11 mouse cellular contexts compared by ENCODE assay signal in the genomic region with DNA sequence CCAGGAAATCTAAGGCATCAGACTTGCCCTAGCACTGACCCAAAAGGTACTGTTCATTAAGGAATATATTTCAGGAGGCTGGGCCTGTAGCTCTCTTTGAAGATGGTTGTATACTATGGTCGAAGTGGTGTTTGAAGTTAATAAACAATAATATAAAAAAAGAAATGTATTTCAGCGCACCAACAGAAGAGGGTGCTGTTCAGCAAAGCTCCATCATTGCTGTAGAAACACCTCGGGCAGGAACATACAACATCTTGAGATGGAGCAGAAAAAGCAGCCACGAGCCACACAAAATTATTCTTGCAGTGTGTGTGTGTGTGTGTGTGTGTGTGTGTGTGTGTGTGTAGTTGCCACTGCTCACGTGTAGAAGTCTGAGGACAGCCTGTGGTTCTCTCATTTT. TPM values are rescaled to one million over a fixed set of nuclear protein-coding genes. Genes with fewer than 3 reads are reported as not detected.
DNase-seq lines count a peak whose midpoint lies in the region; ATAC-seq and TF ChIP-seq lines count a peak whose summit lies in the region.
"Had no signal": no experiment of that assay in that cellular context is flagged by ENCODE, and none has a peak within 500 bp of the region (broad histone marks: within the 10 kb centered on the region; RNA-seq: fewer than 3 reads in every experiment).

No protein-coding gene starts in this region.

- H3K4me2 ChIP-seq in hindbrain, embryonic 12.5 days (replicated peaks), result no peak overlapping the region
- H3K4me2 ChIP-seq: embryonic facial prominence, embryonic 12.5 days; liver, embryonic 13.5 days had no signal

- H3K27me3 ChIP-seq in G1E (ENCODE audit: insufficient read depth, low read length), result 0 out of 2 replicates have a peak, but pooled peaks cover 2% of the 10 kb centered on the region
- H3K27me3 ChIP-seq in hindbrain, embryonic 12.5 days, result no peaks in the 10 kb centered on the region
- H3K27me3 ChIP-seq in midbrain, embryonic 10.5 days (ENCODE audit: low read depth, poor library complexity, severe bottlenecking), result no peaks in the 10 kb centered on the region
- H3K27me3 ChIP-seq: embryonic facial prominence, embryonic 12.5 days; liver, embryonic 13.5 days had no signal

- H3K9ac ChIP-seq in hindbrain, embryonic 12.5 days, result no peak overlapping the region
- H3K9ac ChIP-seq: embryonic facial prominence, embryonic 12.5 days; liver, embryonic 13.5 days had no signal

- TF ChIP-seq CTCF in layer of hippocampus, adult 2 months (conservative IDR thresholded peaks at IDR 0.05), result peak; percentile 74
- 0 out of 2 replicates have a peak, but pooled peaks have one; percentile 15 for TF ChIP-seq CTCF in G1E (IDR thresholded peaks at IDR 0.05; ENCODE audit: low read depth, low read length)

- WGBS in hindbrain, embryonic 12.5 days, result 67% methylated on average over 5 of the region's 5 CpGs
- WGBS in midbrain, embryonic 10.5 days, result 68% methylated on average over 5 of the region's 5 CpGs

- peak; percentile 54 for DNase-seq in CD4-positive, CD25-positive, alpha-beta regulatory T cell, adult 2 months (ENCODE audit: low read depth, low spot score)
- DNase-seq in layer of hippocampus, adult 2 months (ENCODE audit: low spot score in 2 of 2), result no peak
- DNase-seq in layer of hippocampus, postnatal 36 days, result no peak
- DNase-seq in G1E (ENCODE audit: low spot score), result no peak
- DNase-seq in midbrain, embryonic 10.5 days (ENCODE audit: low spot score), result no peak
- DNase-seq: liver, embryonic 13.5 days had no signal

- no peak overlapping the region for H3K4me3 ChIP-seq in layer of hippocampus, adult 2 months
- no peak overlapping the region for H3K4me3 ChIP-seq in G1E (ENCODE audit: low read depth, low read length)
- H3K4me3 ChIP-seq in hindbrain, embryonic 12.5 days, result no peak overlapping the region
- H3K4me3 ChIP-seq in midbrain, embryonic 10.5 days, result no peak overlapping the region
- H3K4me3 ChIP-seq: embryonic facial prominence, embryonic 12.5 days; hindbrain, embryonic 10.5 days; liver, embryonic 13.5 days had no signal

- no peaks in the 10 kb centered on the region for H3K36me3 ChIP-seq in G1E (replicated peaks)
- H3K36me3 ChIP-seq in hindbrain, embryonic 12.5 days, result no peaks in the 10 kb centered on the region
- peaks cover 10% of the 10 kb centered on the region; the same call in 1 of the 2 replicates for H3K36me3 ChIP-seq in midbrain, embryonic 10.5 days
- H3K36me3 ChIP-seq: embryonic facial prominence, embryonic 12.5 days; liver, embryonic 13.5 days had no signal

- H3K9me3 ChIP-seq in G1E (replicated peaks), result no peaks in the 10 kb centered on the region
- no peaks in the 10 kb centered on the region for H3K9me3 ChIP-seq in hindbrain, embryonic 12.5 days (replicated peaks)
- H3K9me3 ChIP-seq in midbrain, embryonic 10.5 days (replicated peaks), result no peaks in the 10 kb centered on the region
- H3K9me3 ChIP-seq: embryonic facial prominence, embryonic 12.5 days; hindbrain, embryonic 10.5 days; liver, embryonic 13.5 days had no signal

- H3K4me1 ChIP-seq in G1E (ENCODE audit: insufficient read depth, low read depth, low read length), result no peaks in the 10 kb centered on the region
- no peaks in the 10 kb centered on the region for H3K4me1 ChIP-seq in hindbrain, embryonic 12.5 days
- peaks cover 3% of the 10 kb centered on the region; the same call in 1 of the 2 replicates for H3K4me1 ChIP-seq in midbrain, embryonic 10.5 days
- H3K4me1 ChIP-seq: embryonic facial prominence, embryonic 12.5 days; hindbrain, embryonic 10.5 days; liver, embryonic 13.5 days had no signal

- ATAC-seq in CD4-positive, CD25-positive, alpha-beta regulatory T cell, adult 4 months, result no peak
- ATAC-seq in G1E (ENCODE audit: extremely low read depth, insufficient number of reproducible peaks, low FRiP score, poor library complexity, severe bottlenecking), result no peak
- ATAC-seq in hematopoietic stem cell, adult 5-6 weeks (replicated peaks in 1 of 2; ENCODE audit: insufficient read depth in 1 of 2, low FRiP score in 2 of 2, low TSS enrichment in 1 of 2, low read depth in 1 of 2, poor library complexity in 2 of 2, severe bottlenecking in 2 of 2), result peak; percentile 42 to 65; a peak in 3 of 4 replicates
- no peak for ATAC-seq in hindbrain, embryonic 12.5 days (ENCODE audit: low FRiP score)

- no peak overlapping the region for H3K27ac ChIP-seq in layer of hippocampus, adult 2 months
- H3K27ac ChIP-seq in hindbrain, embryonic 12.5 days, result no peak overlapping the region
- no peak overlapping the region for H3K27ac ChIP-seq in midbrain, embryonic 10.5 days (replicated peaks)
- H3K27ac ChIP-seq: embryonic facial prominence, embryonic 12.5 days; hindbrain, embryonic 10.5 days; liver, embryonic 13.5 days had no signal

RNA-seq across cellular contexts. Expression of gene Dnajc6, which starts 25.9 kb away (rescaled TPM):
- 1 to 10 TPM; 2.3 to 3.1 TPM for polyA plus RNA-seq in CD4-positive, CD25-positive, alpha-beta regulatory T cell, adult 4 months (2017; shearing (Covaris generic))
- 100 to 1,000 TPM; 291 to 316 TPM for total RNA-seq in layer of hippocampus, adult 2 months (2021)
- total RNA-seq in layer of hippocampus, postnatal 36 days (2021), result 100 to 1,000 TPM; 310 to 321 TPM
- total RNA-seq in G1E (2014; fragmentation: Nextera tagmentation) (not detected in 2 replicates), G1E (2017) (0.05 and 0.06 TPM in 2 replicates)
- polyA plus RNA-seq in G1E (2012), result not detected in 2 replicates
- 42.5 and 48.3 TPM in 2 replicates for total RNA-seq in hematopoietic stem cell, adult 5-6 weeks (2017)
- polyA plus RNA-seq in hindbrain, embryonic 12.5 days (2016; fragmentation: Nextera tagmentation; extraction: Ambion mirVana), result 15.3 and 17.9 TPM in 2 replicates
- 1.2 and 3.0 TPM in 2 replicates for polyA plus RNA-seq in midbrain, embryonic 10.5 days (2016; fragmentation: Nextera tagmentation; extraction: Ambion mirVana)

RNA-seq across cellular contexts. Expression of gene Ak4, which starts 51.5 kb away (rescaled TPM):
- polyA plus RNA-seq in CD4-positive, CD25-positive, alpha-beta regulatory T cell, adult 4 months (2017; shearing (Covaris generic)), result under 1 TPM; 0.09 to 0.99 TPM
- total RNA-seq in layer of hippocampus, adult 2 months (2021), result 10 to 100 TPM; 63.0 to 63.2 TPM
- 10 to 100 TPM; 78.1 to 95.3 TPM for total RNA-seq in layer of hippocampus, postnatal 36 days (2021)
- not detected in 2 replicates for total RNA-seq in G1E (2014; fragmentation: Nextera tagmentation)
- total RNA-seq in G1E (2017), result 0.12 TPM in 1 of 2 replicates, not detected in the other
- not detected in 2 replicates for polyA plus RNA-seq in G1E (2012)
- total RNA-seq in hematopoietic stem cell, adult 5-6 weeks (2017), result 19.4 and 21.7 TPM in 2 replicates
- 11.5 and 13.9 TPM in 2 replicates for polyA plus RNA-seq in hindbrain, embryonic 12.5 days (2016; fragmentation: Nextera tagmentation; extraction: Ambion mirVana)
- polyA plus RNA-seq in midbrain, embryonic 10.5 days (2016; fragmentation: Nextera tagmentation; extraction: Ambion mirVana), result 35.7 and 47.8 TPM in 2 replicates

Comparison
In these comparisons a context has a peak if more than half of its experiments do, and no peak if none do; other contexts are left out.
1. ATAC-seq: peak in hematopoietic stem cell, adult 5-6 weeks (2 of 2); none in CD4-positive, CD25-positive, alpha-beta regulatory T cell, adult 4 months (single experiment), G1E (single experiment) and hindbrain, embryonic 12.5 days (single experiment).
2. RNA of gene Dnajc6, which starts 25.9 kb away (total RNA-seq): 310 to 321 TPM in layer of hippocampus, postnatal 36 days, 291 to 316 TPM in layer of hippocampus, adult 2 months and 42.5 to 48.3 TPM in hematopoietic stem cell, adult 5-6 weeks; 0.05 to 0.06 TPM in G1E; every median in the first group is over 10 times any median in the second.
3. RNA of gene Ak4, which starts 51.5 kb away (total RNA-seq): 78.1 to 95.3 TPM in layer of hippocampus, postnatal 36 days, 63.0 to 63.2 TPM in layer of hippocampus, adult 2 months and 19.4 to 21.7 TPM in hematopoietic stem cell, adult 5-6 weeks; 0.12 TPM in G1E; every median in the first group is over 10 times any median in the second.